Mouse (Mus musculus) thymus, adult 2 months (tissue): ENCODE measurements around the gene Kri1.

Source experiments
- CTCF ChIP-seq: fragments of 200-500 bp; IDR thresholded peaks from 2 replicates; pipeline ENCODE4 v1.5.1; 2012; ENCODE audit warnings: mild to moderate bottlenecking, control low read depth, low read length, moderate library complexity, borderline replicate concordance; ENCODE audit not compliant: control insufficient read depth, poor library complexity, insufficient read depth; ENCODE audit errors: extremely low read depth
- POLR2A ChIP-seq: fragments of 200-500 bp; IDR thresholded peaks from 2 replicates; pipeline ENCODE4 v1.6.1; 2012; ENCODE audit warnings: mild to moderate bottlenecking, low read length, control low read depth, moderate library complexity; ENCODE audit not compliant: control insufficient read depth, poor library complexity, insufficient read depth; ENCODE audit errors: extremely low read depth

DNA sequence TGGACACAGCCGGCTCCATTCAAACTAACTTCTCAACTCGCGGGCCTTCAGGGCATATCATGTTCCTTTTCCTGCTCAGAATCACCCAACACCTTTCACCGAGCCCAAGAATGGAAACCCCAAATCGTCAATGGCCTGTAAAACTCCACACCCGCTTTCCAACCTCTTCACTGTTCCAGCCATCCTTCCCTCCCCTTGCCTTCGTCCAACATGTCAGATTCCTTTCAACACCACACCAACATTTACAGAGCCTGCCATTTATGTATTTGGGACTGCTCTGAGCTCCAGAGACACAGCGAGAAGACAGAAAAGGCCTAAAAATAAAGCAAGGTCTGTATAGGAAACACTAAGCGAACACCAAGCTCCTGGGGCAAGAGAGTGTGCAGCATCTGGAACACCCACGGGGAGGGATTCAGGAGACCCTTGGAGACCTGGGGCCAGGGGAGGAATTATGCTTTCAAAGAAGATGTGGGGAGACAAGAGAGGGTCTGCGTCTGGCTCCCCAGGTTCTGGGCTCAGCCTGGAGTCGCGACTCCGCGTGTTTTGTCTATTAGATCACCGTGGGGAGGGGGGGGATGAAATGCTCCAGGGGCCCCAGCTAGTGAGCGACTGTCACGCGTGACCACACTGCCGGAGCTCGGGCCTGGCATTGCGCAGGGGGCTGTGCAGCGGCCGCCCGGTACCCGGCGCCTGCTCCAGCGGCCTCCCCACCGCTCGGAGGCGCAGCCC is 49.6 kb downstream of the Kri1 start:
- TF ChIP-seq POLR2A, result no peak
- TF ChIP-seq CTCF, result no peak
